Mouse (Mus musculus): Measurements from ENCODE around the gene Olfr690. TPM values are rescaled to one million over a fixed set of nuclear protein-coding genes. Genes with fewer than 3 reads are reported as not detected.

The Olfr690 gene
- polyA plus RNA-seq, 1 experiment from 2014 or later = not detected

GRCm38 (mm10) chr7:105342752-105343151 is 8.8 kb upstream of the Olfr690 start:
- no peak for TF ChIP-seq CTCF (IDR thresholded peaks at IDR 0.05)
- ChIA-PET POLR2A (no interaction called here), CTCF (no interaction called here)
- DNase-seq (ENCODE audit: low read depth, low spot score) = no peak
- in situ Hi-C loops (cut with MboI; ENCODE audit: low pct_unique_long_range_greater_than_20kb) = no loop called here
- no peak for ATAC-seq
- H3K27me3 ChIP-seq = peaks cover 4% of the 10 kb centered on the region

- in situ Hi-C loops (cut with MboI; ENCODE audit: low pct_unique_long_range_greater_than_20kb) = no loop called here
- CTCF ChIA-PET = no interaction called here
- DNase-seq (ENCODE audit: low read depth, low spot score) = no peak
These were observed 8.3 kb upstream of the Olfr690 start, which contains the start of gene Olfr691 for GRCm38 (mm10) chr7:105342170-105342569. Olfr691 (minus strand) TSS chr7:105342270.

DNA sequence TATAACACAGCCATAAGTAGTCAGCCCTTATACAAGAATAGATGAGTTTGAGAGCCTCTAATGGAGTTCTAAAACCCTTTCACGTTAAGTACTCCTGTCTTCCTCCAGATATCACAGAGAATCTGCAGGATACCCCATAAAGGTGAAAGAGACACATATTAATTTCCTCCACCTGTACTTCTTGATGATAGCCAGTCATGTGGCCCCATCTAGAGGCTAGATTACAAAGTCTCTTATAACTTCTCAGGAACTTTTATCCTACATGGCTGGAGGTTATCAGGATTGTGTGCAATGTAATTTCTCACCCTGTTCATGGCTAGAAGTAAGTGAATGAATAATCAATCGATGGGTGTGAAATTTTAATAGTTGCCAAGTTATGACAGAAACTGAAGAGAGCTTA is 8.6 kb downstream of the Olfr690 start:
- no peaks in the 10 kb centered on the region for H3K27me3 ChIP-seq
- DNase-seq (ENCODE audit: low read depth, low spot score) (no peak), ATAC-seq (no peak)
- TF ChIP-seq CTCF (IDR thresholded peaks at IDR 0.05) = no peak
- in situ Hi-C loops (cut with MboI; ENCODE audit: low pct_unique_long_range_greater_than_20kb) = no loop called here
- POLR2A ChIA-PET = no interaction called here
- CTCF ChIA-PET = no interaction called here

More at GRCm38 (mm10) chr7:105342170-105342569, 8.3 kb upstream of the Olfr690 start, which contains the start of gene Olfr691:
- peaks cover 4% of the 10 kb centered on the region for H3K27me3 ChIP-seq
- no peak for TF ChIP-seq CTCF (IDR thresholded peaks at IDR 0.05)
- POLR2A ChIA-PET = no interaction called here
- ATAC-seq = no peak

- POLR2A ChIA-PET = no interaction called here
These were observed 23.0 kb downstream of the Olfr690 start, which contains the start of gene Olfr689 for GRCm38 (mm10) chr7:105310865-105311264. Olfr689 (plus strand) TSS chr7:105311165.

DNA sequence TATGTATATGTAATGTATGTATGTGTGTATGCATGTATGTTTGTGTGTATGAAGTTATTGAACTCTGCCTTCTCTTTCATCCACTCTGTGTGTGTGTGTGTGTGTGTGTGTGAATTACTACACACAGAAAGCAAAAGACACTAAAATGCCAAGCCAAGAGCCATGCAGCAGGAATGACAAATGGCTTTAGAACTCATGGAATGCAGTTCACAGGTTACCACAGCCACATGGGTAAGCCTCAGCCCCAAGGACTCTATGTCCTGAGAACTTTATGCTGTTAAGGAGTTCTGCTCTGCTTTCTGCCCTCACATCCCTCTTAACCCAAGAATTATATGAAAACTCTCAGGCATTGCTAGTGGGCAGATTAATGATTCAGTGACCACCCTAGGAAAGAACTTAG is 43.9 kb downstream of the Olfr690 start:
- TF ChIP-seq CTCF (IDR thresholded peaks at IDR 0.05) = no peak
- H3K27me3 ChIP-seq = no peaks in the 10 kb centered on the region
- in situ Hi-C loops (cut with MboI; ENCODE audit: low pct_unique_long_range_greater_than_20kb) = no loop called here
- ChIA-PET CTCF (no interaction called here), POLR2A (no interaction called here)
- ATAC-seq (no peak), DNase-seq (ENCODE audit: low read depth, low spot score) (no peak)

More at GRCm38 (mm10) chr7:105310865-105311264, 23.0 kb downstream of the Olfr690 start, which contains the start of gene Olfr689:
- peaks cover 8% of the 10 kb centered on the region for H3K27me3 ChIP-seq
- in situ Hi-C loops (cut with MboI; ENCODE audit: low pct_unique_long_range_greater_than_20kb) = no loop called here
- DNase-seq (ENCODE audit: low read depth, low spot score) = no peak
- no peak for TF ChIP-seq CTCF (IDR thresholded peaks at IDR 0.05)
- ATAC-seq = no peak
- CTCF ChIA-PET = no interaction called here

GRCm38 (mm10) chr7:105287795-105288194 is 46.1 kb downstream of the Olfr690 start, which contains the start of gene Olfr688:
Olfr688 (plus strand) TSS chr7:105288095.
- ChIA-PET POLR2A (no interaction called here), CTCF (no interaction called here)
- TF ChIP-seq CTCF (IDR thresholded peaks at IDR 0.05) = no peak
- DNase-seq (ENCODE audit: low read depth, low spot score) (no peak), ATAC-seq (no peak)
- H3K27me3 ChIP-seq = no peaks in the 10 kb centered on the region
- in situ Hi-C loops (cut with MboI; ENCODE audit: low pct_unique_long_range_greater_than_20kb) = no loop called here

Other genes starting within 250 kb of the Olfr690 start
- gene Olfr680-ps1, start 241.3 kb downstream of the Olfr690 start, polyA plus RNA-seq (2021) = not detected
- gene Olfr681, start 217.3 kb downstream of the Olfr690 start, polyA plus RNA-seq (2021) = not detected
- not detected for gene Olfr683, start 187.1 kb downstream of the Olfr690 start, polyA plus RNA-seq (2021)
- gene Olfr684, start 170.5 kb downstream of the Olfr690 start, polyA plus RNA-seq (2021) = not detected
- gene Olfr685, start 148.1 kb downstream of the Olfr690 start, polyA plus RNA-seq (2021) = not detected
- gene Olfr686, start 126.6 kb downstream of the Olfr690 start, polyA plus RNA-seq (2021) = not detected
- gene Olfr688, start 46.0 kb downstream of the Olfr690 start, polyA plus RNA-seq (2021) = not detected
- 0.01 TPM for gene Olfr689, start 22.9 kb downstream of the Olfr690 start, polyA plus RNA-seq (2021)
- gene Olfr691, start 8.2 kb upstream of the Olfr690 start, polyA plus RNA-seq (2021) = not detected
- gene Olfr692, start 34.1 kb upstream of the Olfr690 start, polyA plus RNA-seq (2021) = not detected
- gene Gm5901, start 40.9 kb upstream of the Olfr690 start, polyA plus RNA-seq (2021) = not detected
- 24.4 TPM for gene Fam160a2, start 66.0 kb upstream of the Olfr690 start, polyA plus RNA-seq (2021)
- not detected for gene Cnga4, start 70.5 kb upstream of the Olfr690 start, polyA plus RNA-seq (2021)
- not detected for gene Cckbr, start 91.6 kb upstream of the Olfr690 start, polyA plus RNA-seq (2021)
- gene Cavin3, start 148.2 kb upstream of the Olfr690 start, polyA plus RNA-seq (2021) = 7.6 TPM
- 103 TPM for gene Smpd1, start 220.3 kb upstream of the Olfr690 start, polyA plus RNA-seq (2021)
- 44.0 TPM for gene Apbb1, start 247.5 kb upstream of the Olfr690 start, polyA plus RNA-seq (2021)

Measured in Patski (cell line).